39 mouse cellular contexts compared by ENCODE assay signal in the genomic region with DNA sequence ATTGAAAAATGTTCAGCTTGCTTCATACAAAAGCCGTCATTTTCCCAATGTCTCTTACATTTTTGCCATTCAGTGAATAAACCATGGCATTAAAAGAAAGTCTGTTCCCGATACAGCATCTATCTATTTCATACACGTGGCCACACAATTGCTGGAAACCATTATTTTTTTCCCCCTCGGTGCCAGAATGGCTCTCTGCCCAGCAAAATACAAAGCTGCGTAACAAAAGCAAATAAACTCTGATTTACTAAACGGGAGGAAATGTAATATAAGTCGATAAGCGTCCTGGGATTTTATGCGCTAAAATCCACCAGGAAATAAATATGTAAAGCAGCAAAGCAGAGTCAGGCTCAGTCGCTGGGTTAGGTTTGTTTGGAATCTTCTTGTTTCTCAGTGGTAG. TPM values are rescaled to one million over a fixed set of nuclear protein-coding genes. Genes with fewer than 3 reads are reported as not detected.
"Had no signal": no experiment of that assay in that cellular context is flagged by ENCODE, and none has a peak within 500 bp of the region (broad histone marks: within the 10 kb centered on the region; RNA-seq: fewer than 3 reads in every experiment).

No protein-coding gene starts in this region.

- H3K9me3 ChIP-seq: heart, embryonic 10.5 days; heart, embryonic 12.5 days; hindbrain, embryonic 10.5 days; hindbrain, embryonic 12.5 days; intestine, embryonic 15.5 days; limb, embryonic 13.5 days; liver, embryonic 13.5 days; liver, embryonic 15.5 days had no signal

- H3K9ac ChIP-seq: heart, embryonic 12.5 days; hindbrain, embryonic 12.5 days; hindbrain, embryonic 14.5 days; intestine, embryonic 15.5 days; limb, embryonic 13.5 days; liver, embryonic 13.5 days; liver, embryonic 15.5 days had no signal

- H3K27ac ChIP-seq: heart, embryonic 10.5 days; hindbrain, embryonic 10.5 days; hindbrain, embryonic 12.5 days; hindbrain, embryonic 14.5 days; intestine, embryonic 15.5 days; layer of hippocampus, adult 2 months; left cerebral cortex, adult 2 months; limb, embryonic 13.5 days; liver, embryonic 13.5 days; liver, embryonic 15.5 days had no signal

- H3K4me3 ChIP-seq: heart, embryonic 10.5 days; heart, embryonic 12.5 days; hindbrain, embryonic 10.5 days; hindbrain, embryonic 12.5 days; intestine, embryonic 15.5 days; layer of hippocampus, adult 2 months; left cerebral cortex, adult 2 months; limb, embryonic 13.5 days; liver, embryonic 13.5 days; liver, embryonic 15.5 days had no signal

- H3K4me1 ChIP-seq: heart, embryonic 10.5 days; heart, embryonic 12.5 days; intestine, embryonic 15.5 days; limb, embryonic 13.5 days; liver, embryonic 13.5 days; liver, embryonic 15.5 days had no signal

- H3K27me3 ChIP-seq: heart, embryonic 12.5 days; hindbrain, embryonic 12.5 days; intestine, embryonic 15.5 days; limb, embryonic 13.5 days; liver, embryonic 13.5 days; liver, embryonic 15.5 days had no signal

- H3K36me3 ChIP-seq: heart, embryonic 10.5 days; heart, embryonic 12.5 days; hindbrain, embryonic 10.5 days; hindbrain, embryonic 12.5 days; intestine, embryonic 15.5 days; limb, embryonic 13.5 days; liver, embryonic 13.5 days; liver, embryonic 15.5 days had no signal

- H3K4me2 ChIP-seq: heart, embryonic 12.5 days; hindbrain, embryonic 12.5 days; hindbrain, embryonic 14.5 days; intestine, embryonic 15.5 days; limb, embryonic 13.5 days; liver, embryonic 11.5 days; liver, embryonic 13.5 days; liver, embryonic 15.5 days had no signal

- DNase-seq: gastrocnemius, postnatal 14 days; heart, adult 18-20 months; heart, postnatal 10 days; heart, postnatal 4 days; kidney, adult 18-20 months; kidney, adult 8-10 months; kidney, postnatal 10 days; kidney, postnatal 25 days; kidney, postnatal 4 days; liver; liver, embryonic 13.5 days had no signal

- ATAC-seq: hindbrain, embryonic 16.5 days; inflammation-experienced regulatory T-cells, adult 6 months; intestine, embryonic 15.5 days; intestine, postnatal 0 days had no signal

RNA-seq across cellular contexts. Expression of a gene that starts 59.6 kb away (rescaled TPM):
- total RNA-seq: gastrocnemius, adult 8-10 months; gastrocnemius, postnatal 14 days; gastrocnemius, postnatal 4 days; granulocyte monocyte progenitor cell, adult 5-6 weeks; heart, adult 18-20 months; heart, adult 8-10 months; heart, postnatal 10 days; heart, postnatal 25 days; heart, postnatal 4 days; layer of hippocampus, adult 2 months; layer of hippocampus, postnatal 10 days; layer of hippocampus, postnatal 25 days; left cerebral cortex, adult 2 months; left cerebral cortex, postnatal 14 days; left cerebral cortex, postnatal 36 days had no signal
- polyA plus RNA-seq: heart, embryonic 10.5 days; heart, embryonic 12.5 days; heart, embryonic 14.5 days; heart, embryonic 16.5 days; hindbrain, embryonic 10.5 days; hindbrain, embryonic 12.5 days; hindbrain, embryonic 14.5 days; hindbrain, embryonic 16.5 days; intestine, embryonic 15.5 days; intestine, postnatal 0 days; kidney, embryonic 14.5 days; kidney, embryonic 16.5 days; limb, embryonic 11.5 days; limb, embryonic 13.5 days; liver, embryonic 11.5 days; liver, embryonic 13.5 days; liver, embryonic 15.5 days had no signal
